Mouse (Mus musculus) kidney, adult 2 months (tissue): ENCODE results near the gene Pgls. TPM values are rescaled to one million over a fixed set of nuclear protein-coding genes. Genes with fewer than 3 reads are reported as not detected.
A peak's percentile ranks its signal among the peaks of the same experiment; 100 is the strongest.

ENCODE experiments used
- DNase-seq: peaks from one replicate; pipeline ENCODE4 v3.0.0; 2021
- H3K27ac ChIP-seq: fragments of 200-500 bp; 2 replicates; pipeline ENCODE4 v1.5.1; 2012; ENCODE audit warnings: low read depth, low read length, control low read depth, inconsistent platforms; ENCODE audit not compliant: insufficient read depth
- H3K27me3 ChIP-seq: fragments of 200-500 bp; replicated peaks from 2 replicates; pipeline ENCODE4 v1.6.1; 2012; ENCODE audit warnings: mild to moderate bottlenecking, moderate library complexity, low read length, inconsistent platforms; ENCODE audit not compliant: control insufficient read depth, insufficient read depth
- H3K36me3 ChIP-seq: fragments of 200-500 bp; 2 replicates; pipeline ENCODE4 v1.6.1; 2012; ENCODE audit warnings: mild to moderate bottlenecking, moderate library complexity, low read length, inconsistent platforms; ENCODE audit not compliant: control insufficient read depth, insufficient read depth
- H3K4me1 ChIP-seq: fragments of 200-500 bp; 2 replicates; pipeline ENCODE4 v1.6.1; 2011; ENCODE audit warnings: low read length; ENCODE audit not compliant: control insufficient read depth, insufficient read depth
- H3K4me3 ChIP-seq: fragments of 200-500 bp; 2 replicates; pipeline ENCODE4 v1.5.1; 2011; ENCODE audit warnings: mild to moderate bottlenecking, low read depth, low read length, control low read depth; ENCODE audit not compliant: insufficient read depth
- CTCF ChIP-seq: fragments of 200-500 bp; conservative IDR thresholded peaks from 2 replicates; pipeline ENCODE4 v1.5.1; 2011; ENCODE audit warnings: low read depth, mild to moderate bottlenecking, control low read depth, low read length, moderate library complexity, mixed read lengths; ENCODE audit not compliant: insufficient read depth, insufficient read length
- POLR2A ChIP-seq: fragments of 200-500 bp; IDR thresholded peaks from one replicate; pipeline ENCODE4 v1.6.1; 2011; ENCODE audit warnings: low read depth, low read length, control low read depth
- WGBS: fragments of 180-500 bp; shearing (Covaris S2); methylation state at CpG from one replicate; pipeline ENCODE4 v1.1.7; 2018; 5-methylcytosine and 5-hydroxymethylcytosine counted together
- polyA plus RNA-seq: library from polyadenylated mRNA; depleted of rRNA; stranded (reverse); fragments of >200 nt; gene quantifications from 2 replicates; pipeline ENCODE4 v1.2.3, GENCODE M21; 2012

Pgls gene
- polyA plus RNA-seq, 1 experiment = 134 TPM

GRCm38 (mm10) chr8:71630761-71631160 lies 38.8 kb downstream of the Pgls start:
- DNase-seq = no peak
- Histone ChIP-seq H3K27me3 (no peaks in the 10 kb centered on the region), H3K36me3 (no peaks in the 10 kb centered on the region), H3K4me3 (no peak overlapping the region), H3K4me1 (peaks cover 3% of the 10 kb centered on the region; the same call in 1 of the 2 replicates), H3K27ac (no peak overlapping the region)
- 65% methylated on average over 6 of the region's 6 CpGs for WGBS
- TF ChIP-seq POLR2A (no peak), CTCF (no peak)

GRCm38 (mm10) chr8:71631897-71632296 lies 39.9 kb downstream of the Pgls start:
- peaks cover 3% of the 10 kb centered on the region; the same call in 1 of the 2 replicates for H3K4me1 ChIP-seq
- DNase-seq = no peak
- TF ChIP-seq POLR2A (no peak), CTCF (no peak)
- no peak overlapping the region for H3K27ac ChIP-seq
- no peaks in the 10 kb centered on the region for H3K27me3 ChIP-seq
- 55% methylated on average over 2 of the region's 2 CpGs for WGBS
- no peaks in the 10 kb centered on the region for H3K36me3 ChIP-seq
- no peak overlapping the region for H3K4me3 ChIP-seq

GRCm38 (mm10) chr8:71633164-71633563 lies 41.2 kb downstream of the Pgls start:
- peak; percentile 48 for DNase-seq
- H3K4me3 ChIP-seq = no peak overlapping the region
- WGBS = 17% methylated on average over 19 of the region's 22 CpGs
- no peaks in the 10 kb centered on the region for H3K36me3 ChIP-seq
- no peaks in the 10 kb centered on the region for H3K27me3 ChIP-seq
- no peak overlapping the region for H3K27ac ChIP-seq
- peak; percentile 56 for TF ChIP-seq CTCF
- no peak for TF ChIP-seq POLR2A
- H3K4me1 ChIP-seq = peaks cover 3% of the 10 kb centered on the region; the same call in 1 of the 2 replicates

GRCm38 (mm10) chr8:71633981-71634667 lies 42.1 kb downstream of the Pgls start:
- WGBS = 6% methylated on average over 26 of the region's 26 CpGs
- peak; percentile 68 for DNase-seq
- no peak overlapping the region for H3K4me3 ChIP-seq

GRCm38 (mm10) chr8:71637149-71638095 lies 45.4 kb downstream of the Pgls start:
- Histone ChIP-seq H3K36me3 (no peaks in the 10 kb centered on the region), H3K4me3 (no peak overlapping the region), H3K27me3 (no peaks in the 10 kb centered on the region), H3K4me1 (no peaks in the 10 kb centered on the region), H3K27ac (no peak overlapping the region)
- TF ChIP-seq CTCF (no peak), POLR2A (no peak)
- DNase-seq = no peak
- WGBS = 71% methylated on average over 8 of the region's 8 CpGs

More at GRCm38 (mm10) chr8:71633981-71634667, 42.1 kb downstream of the Pgls start:
- Histone ChIP-seq H3K27ac (no peak overlapping the region), H3K36me3 (no peaks in the 10 kb centered on the region), H3K27me3 (no peaks in the 10 kb centered on the region), H3K4me1 (no peaks in the 10 kb centered on the region)
- no peak for TF ChIP-seq CTCF
- TF ChIP-seq POLR2A = no peak

GRCm38 (mm10) chr8:71638321-71638720 lies 46.3 kb downstream of the Pgls start:
- Histone ChIP-seq H3K4me1 (no peaks in the 10 kb centered on the region), H3K36me3 (no peaks in the 10 kb centered on the region), H3K27me3 (no peaks in the 10 kb centered on the region), H3K27ac (no peak overlapping the region), H3K4me3 (no peak overlapping the region)
- TF ChIP-seq POLR2A (no peak), CTCF (no peak)
- 80% methylated on average over 6 of the region's 6 CpGs for WGBS
- DNase-seq = no peak

- H3K4me1 ChIP-seq = no peaks in the 10 kb centered on the region
- no peaks in the 10 kb centered on the region for H3K36me3 ChIP-seq
- no peaks in the 10 kb centered on the region for H3K27me3 ChIP-seq
- TF ChIP-seq POLR2A (no peak), CTCF (no peak)
- H3K4me3 ChIP-seq = no peak overlapping the region
- WGBS = 95% methylated on average over 4 of the region's 4 CpGs
- H3K27ac ChIP-seq = no peak overlapping the region
- DNase-seq = no peak
Measured at GRCm38 (mm10) chr8:71639318-71639717, 47.3 kb downstream of the Pgls start.
